Mouse (Mus musculus) cortical plate, adult 2 months (tissue): Measurements from ENCODE around the gene Samd4.

Experiments used
- CTCF ChIP-seq: fragments of 200-500 bp; IDR thresholded peaks from 2 replicates; pipeline ENCODE4 v1.5.1; 2011; ENCODE audit warnings: mild to moderate bottlenecking, control low read depth, low read length; ENCODE audit not compliant: insufficient read depth; ENCODE audit errors: extremely low read depth
- POLR2A ChIP-seq: fragments of 200-500 bp; IDR thresholded peaks from 2 replicates; pipeline ENCODE4 v1.6.1; 2011; ENCODE audit warnings: mild to moderate bottlenecking, low read length, control low read depth; ENCODE audit not compliant: insufficient read depth; ENCODE audit errors: extremely low read depth

- peak; percentile 43; the same call in 1 of the 2 replicates for TF ChIP-seq POLR2A
- TF ChIP-seq CTCF = 0 out of 2 replicates have a peak, but pooled peaks have one; percentile 16
Measured at GRCm38 (mm10) chr14:46882431-46883067, at the start of gene Samd4.
